Mouse (Mus musculus): ENCODE measurements at regions not wholly inside any gene's neighbourhood (a gene's known extent, or its start where the extent isn't known, plus 50 kb on each side); places are given as distances from the start of the nearest gene placed in this dataset.

GRCm38 (mm10) chr1:67789371-67789770 is 666.5 kb downstream of the Cps1 start:
- no peak for DNase-seq (ENCODE audit: inconsistent ontology term)

GRCm38 (mm10) chr1:67795066-67795465 is 672.2 kb downstream of the Cps1 start:
- DNase-seq (ENCODE audit: inconsistent ontology term) = peak; percentile 96

DNA sequence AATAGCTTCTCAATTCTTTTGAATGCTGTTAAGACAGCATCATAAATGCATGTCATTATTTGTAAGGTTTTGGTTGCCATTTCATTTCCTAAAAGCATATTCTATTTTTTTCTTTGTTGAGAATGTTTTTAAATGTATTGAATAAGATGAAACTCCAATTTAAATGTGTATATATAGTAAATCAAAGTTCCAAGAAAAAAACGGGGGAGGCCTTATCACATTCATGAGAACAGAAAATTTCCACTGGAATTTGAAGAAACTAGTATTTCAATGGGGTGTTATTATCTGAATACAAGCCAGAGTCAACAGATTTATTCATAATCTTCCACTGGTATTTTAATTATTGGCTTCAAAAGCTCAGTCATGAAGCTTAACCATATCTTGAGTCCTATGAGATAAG is 672.7 kb downstream of the Cps1 start:
- peak; percentile 62 for DNase-seq (ENCODE audit: inconsistent ontology term)

DNA sequence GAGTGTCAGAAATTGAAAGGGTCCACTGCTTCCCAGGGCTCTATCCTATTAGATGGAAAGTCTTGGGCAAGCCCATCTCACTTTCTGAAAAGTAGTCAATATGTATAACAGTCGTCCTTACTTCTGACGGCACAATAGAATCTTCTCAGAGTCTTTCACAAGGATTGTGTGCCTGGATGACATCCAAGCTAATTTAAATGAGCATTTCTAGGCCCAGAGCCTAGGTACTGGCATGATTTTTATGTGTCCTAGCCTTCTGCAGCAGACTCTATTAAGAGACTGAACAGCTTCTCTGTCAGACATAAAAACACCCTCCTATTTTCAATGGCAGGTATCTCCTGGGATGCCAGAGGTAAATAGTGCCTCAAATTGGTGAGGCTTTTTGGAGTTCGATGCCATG is 680.5 kb downstream of the Cps1 start:
- no peak for DNase-seq (ENCODE audit: inconsistent ontology term)

- no peak for DNase-seq (ENCODE audit: inconsistent ontology term)
Observed at GRCm38 (mm10) chr1:67820092-67820491, 697.3 kb downstream of the Cps1 start.

DNA sequence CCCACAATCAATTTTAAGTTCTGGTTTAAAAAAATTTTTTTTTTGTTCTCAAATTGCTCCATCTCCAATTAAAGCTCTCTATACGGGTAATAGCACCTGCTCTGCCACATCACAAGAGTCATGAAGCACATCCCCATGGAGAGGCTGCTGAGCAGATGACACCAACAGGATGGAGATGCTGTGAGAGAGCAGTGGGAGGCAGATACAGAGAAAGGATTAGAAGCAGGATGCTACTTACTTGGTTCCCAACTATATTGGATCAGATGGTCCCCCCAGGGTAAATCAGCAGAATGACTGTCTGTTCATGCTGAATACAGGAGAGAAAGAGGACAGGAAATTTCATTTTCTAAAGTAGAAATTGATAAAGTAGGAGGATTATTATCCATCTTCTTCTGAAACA is 725.2 kb downstream of the Cps1 start:
- no peak for DNase-seq (ENCODE audit: inconsistent ontology term)

DNA sequence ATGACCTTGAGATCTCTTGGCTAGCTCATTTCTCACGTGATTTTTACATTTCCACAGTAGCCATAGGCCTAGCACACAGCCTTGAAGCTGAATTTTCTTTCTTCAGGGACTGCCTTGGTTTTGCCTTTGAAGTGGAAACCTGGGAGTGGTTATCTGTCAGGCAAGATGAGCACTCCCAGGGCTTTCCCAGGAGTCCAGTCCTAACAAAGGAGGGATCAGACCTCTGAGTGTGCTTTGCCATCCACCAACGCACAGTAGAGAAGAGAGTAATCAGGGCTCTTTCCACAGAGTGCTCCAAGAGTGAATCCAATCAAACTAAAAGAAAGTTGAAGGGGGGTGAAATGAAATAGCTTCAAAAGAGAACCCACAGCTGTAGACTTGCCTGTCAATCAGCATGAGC is 770.7 kb downstream of the Cps1 start:
- no peak for DNase-seq (ENCODE audit: inconsistent ontology term)

- no peak for DNase-seq (ENCODE audit: inconsistent ontology term)
Observed at GRCm38 (mm10) chr1:67894749-67895293, 772.0 kb downstream of the Cps1 start.

DNA sequence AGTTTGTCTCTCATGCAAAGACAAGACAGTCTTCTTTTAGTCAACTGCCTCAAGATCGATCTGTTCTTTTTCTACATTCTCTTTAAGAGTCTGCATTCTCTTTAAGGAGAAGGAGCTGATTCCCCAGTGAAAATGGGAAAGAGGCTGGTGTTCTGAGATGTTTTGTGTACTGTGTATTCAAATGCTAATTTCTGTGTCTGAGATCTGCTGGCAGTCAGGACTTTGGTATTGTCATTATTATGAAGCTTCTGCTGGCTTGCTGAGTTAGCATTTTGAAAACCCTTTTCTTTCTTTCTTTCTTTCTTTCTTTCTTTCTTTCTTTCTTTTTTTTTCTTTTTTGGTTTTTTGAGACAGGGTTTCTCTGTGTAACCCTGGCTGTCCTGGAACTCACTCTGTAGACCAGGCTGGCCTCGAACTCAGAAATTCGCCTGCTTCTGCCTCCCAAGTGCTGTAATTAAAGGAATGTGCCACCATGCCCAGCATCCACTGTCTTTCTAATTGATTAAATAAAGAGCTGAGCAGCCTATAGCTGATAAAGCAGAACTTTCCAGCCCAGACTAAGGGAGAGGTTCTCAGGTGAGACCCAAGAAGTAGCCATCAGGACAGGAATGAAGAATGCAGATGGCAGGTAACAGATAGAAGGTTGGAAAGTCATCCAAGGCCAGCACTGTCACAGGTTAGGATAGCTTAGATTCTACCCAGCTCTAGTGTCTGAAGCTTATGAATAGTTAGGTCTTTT is 813.1 kb downstream of the Cps1 start:
- DNase-seq (ENCODE audit: inconsistent ontology term) = no peak

DNA sequence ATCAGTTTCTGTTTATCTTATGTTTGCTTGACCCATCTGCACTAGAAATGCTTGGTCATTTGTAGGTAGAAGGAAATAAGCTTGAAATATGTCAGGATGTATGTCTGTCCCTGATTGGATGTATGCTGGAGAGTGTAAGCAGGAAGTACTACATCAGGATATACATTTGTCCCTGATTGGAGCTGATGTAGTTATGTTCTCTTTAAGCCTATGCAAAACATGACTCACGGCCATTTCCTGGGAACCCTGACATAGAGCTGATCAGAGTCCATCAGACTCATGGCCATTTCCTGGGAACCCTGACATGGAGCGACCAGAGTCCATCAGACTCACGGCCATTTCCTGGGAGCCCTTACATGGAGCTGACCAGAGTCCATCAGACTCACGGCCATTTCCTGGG is 858.6 kb downstream of the Cps1 start:
- no peak for DNase-seq (ENCODE audit: inconsistent ontology term)

Measured in Muller cell, postnatal 12 days (primary cell).